22 mouse cellular contexts compared by ENCODE assay signal in genomic region chr6:147774626-147775025, GRCm38 (mm10).
DNase-seq lines count a peak whose midpoint lies in the region; ATAC-seq and TF ChIP-seq lines count a peak whose summit lies in the region.
"Had no signal": no experiment of that assay in that cellular context is flagged by ENCODE, and none has a peak within 500 bp of the region (broad histone marks: within the 10 kb centered on the region; RNA-seq: fewer than 3 reads in every experiment).

No protein-coding gene starts in this region.

- WGBS in intestine, embryonic 15.5 days = 76% methylated on average over 6 of the region's 6 CpGs
- WGBS in intestine, embryonic 16.5 days = 83% methylated on average over 6 of the region's 6 CpGs
- WGBS in limb, embryonic 11.5 days = 80% methylated on average over 6 of the region's 6 CpGs
- 77% methylated on average over 6 of the region's 6 CpGs for WGBS in limb, embryonic 10.5 days
- 63% methylated on average over 6 of the region's 6 CpGs for whole genome bisulfite sequencing in intestine, postnatal 0 days

- H3K9ac ChIP-seq in intestine, embryonic 15.5 days = no peak overlapping the region
- no peak overlapping the region for H3K9ac ChIP-seq in intestine, embryonic 16.5 days (ENCODE audit: low read depth, low read length)
- H3K9ac ChIP-seq in limb, embryonic 11.5 days (ENCODE audit: low read length) = no peak overlapping the region
- no peak overlapping the region for H3K9ac ChIP-seq in intestine, postnatal 0 days (ENCODE audit: low read depth, low read length)
- H3K9ac ChIP-seq: embryonic facial prominence, embryonic 13.5 days; embryonic facial prominence, embryonic 15.5 days; forebrain, embryonic 12.5 days had no signal

- no peak overlapping the region for H3K4me2 ChIP-seq in intestine, embryonic 15.5 days (replicated peaks)
- no peak overlapping the region for H3K4me2 ChIP-seq in intestine, embryonic 16.5 days (ENCODE audit: low read depth, low read length)
- no peak overlapping the region for H3K4me2 ChIP-seq in limb, embryonic 11.5 days (ENCODE audit: low read depth, severe bottlenecking)
- no peak overlapping the region for H3K4me2 ChIP-seq in intestine, postnatal 0 days (replicated peaks; ENCODE audit: low read depth)
- H3K4me2 ChIP-seq: embryonic facial prominence, embryonic 13.5 days; embryonic facial prominence, embryonic 15.5 days; forebrain, embryonic 12.5 days had no signal

- DNase-seq in limb, embryonic 11.5 days (ENCODE audit: low spot score) = no peak
- DNase-seq in limb, embryonic 10.5 days (ENCODE audit: low spot score) = no peak
- no peak for DNase-seq in urinary bladder, postnatal 4 days (ENCODE audit: low spot score in 2 of 2)
- DNase-seq: adrenal gland, adult 2 months; adrenal gland, postnatal 10 days; adrenal gland, postnatal 25 days; cerebellum, adult 11 months; cerebellum, adult 18-20 months; cerebellum, adult 8-10 months; cerebellum, adult 9-11 months; cerebellum, postnatal 14 days; cerebellum, postnatal 36 days; embryo, embryonic 11 days had no signal

- no peaks in the 10 kb centered on the region for H3K9me3 ChIP-seq in intestine, embryonic 15.5 days
- no peaks in the 10 kb centered on the region for H3K9me3 ChIP-seq in intestine, embryonic 16.5 days (ENCODE audit: control insufficient read depth, low read length)
- H3K9me3 ChIP-seq in limb, embryonic 11.5 days (ENCODE audit: control insufficient read depth, low read length) = no peaks in the 10 kb centered on the region
- H3K9me3 ChIP-seq in limb, embryonic 10.5 days (replicated peaks) = no peaks in the 10 kb centered on the region
- no peaks in the 10 kb centered on the region for H3K9me3 ChIP-seq in intestine, postnatal 0 days (ENCODE audit: control insufficient read depth)
- H3K9me3 ChIP-seq: embryonic facial prominence, embryonic 13.5 days; embryonic facial prominence, embryonic 15.5 days; forebrain, embryonic 10.5 days; forebrain, embryonic 12.5 days had no signal

- no peak for TF ChIP-seq CTCF in intestine, postnatal 0 days (IDR thresholded peaks at IDR 0.05; ENCODE audit: low read depth)

- H3K27ac ChIP-seq in intestine, embryonic 15.5 days = no peak overlapping the region
- no peak overlapping the region for H3K27ac ChIP-seq in intestine, embryonic 16.5 days (ENCODE audit: low read length)
- H3K27ac ChIP-seq in limb, embryonic 11.5 days (replicated peaks; ENCODE audit: low read depth, low read length) = no peak overlapping the region
- H3K27ac ChIP-seq in limb, embryonic 10.5 days = no peak overlapping the region
- no peak overlapping the region for H3K27ac ChIP-seq in intestine, postnatal 0 days (ENCODE audit: low read depth, low read length)
- H3K27ac ChIP-seq: embryonic facial prominence, embryonic 13.5 days; embryonic facial prominence, embryonic 15.5 days; forebrain, embryonic 10.5 days; forebrain, embryonic 12.5 days had no signal

- no peaks in the 10 kb centered on the region for H3K4me1 ChIP-seq in intestine, embryonic 15.5 days (replicated peaks)
- no peaks in the 10 kb centered on the region for H3K4me1 ChIP-seq in intestine, embryonic 16.5 days (ENCODE audit: control insufficient read depth, insufficient read depth, low read length)
- H3K4me1 ChIP-seq in limb, embryonic 11.5 days (ENCODE audit: control insufficient read depth, insufficient read depth, low read length) = no peaks in the 10 kb centered on the region
- no peaks in the 10 kb centered on the region for H3K4me1 ChIP-seq in limb, embryonic 10.5 days
- no peaks in the 10 kb centered on the region for H3K4me1 ChIP-seq in intestine, postnatal 0 days (replicated peaks; ENCODE audit: control insufficient read depth, insufficient read depth, low read length)
- H3K4me1 ChIP-seq: embryonic facial prominence, embryonic 15.5 days; forebrain, embryonic 10.5 days; forebrain, embryonic 12.5 days had no signal

- no peaks in the 10 kb centered on the region for H3K27me3 ChIP-seq in intestine, embryonic 15.5 days (replicated peaks)
- no peaks in the 10 kb centered on the region for H3K27me3 ChIP-seq in intestine, embryonic 16.5 days (replicated peaks; ENCODE audit: control insufficient read depth, insufficient read depth, low read length)
- H3K27me3 ChIP-seq in limb, embryonic 11.5 days (ENCODE audit: control insufficient read depth, insufficient read depth, low read length) = no peaks in the 10 kb centered on the region
- H3K27me3 ChIP-seq in limb, embryonic 10.5 days (ENCODE audit: low read depth, poor library complexity, severe bottlenecking) = no peaks in the 10 kb centered on the region
- no peaks in the 10 kb centered on the region for H3K27me3 ChIP-seq in intestine, postnatal 0 days (replicated peaks; ENCODE audit: control insufficient read depth, insufficient read depth, low read length)
- H3K27me3 ChIP-seq: embryonic facial prominence, embryonic 13.5 days; embryonic facial prominence, embryonic 15.5 days; forebrain, embryonic 12.5 days had no signal

- H3K36me3 ChIP-seq in intestine, embryonic 15.5 days = no peaks in the 10 kb centered on the region
- no peaks in the 10 kb centered on the region for H3K36me3 ChIP-seq in intestine, embryonic 16.5 days (ENCODE audit: control insufficient read depth, insufficient read depth, low read length)
- H3K36me3 ChIP-seq in limb, embryonic 11.5 days (ENCODE audit: control insufficient read depth, insufficient read depth, low read length) = no peaks in the 10 kb centered on the region
- H3K36me3 ChIP-seq in limb, embryonic 10.5 days = no peaks in the 10 kb centered on the region
- no peaks in the 10 kb centered on the region for H3K36me3 ChIP-seq in intestine, postnatal 0 days (ENCODE audit: control insufficient read depth, insufficient read depth)
- H3K36me3 ChIP-seq: embryonic facial prominence, embryonic 13.5 days; embryonic facial prominence, embryonic 15.5 days; forebrain, embryonic 10.5 days; forebrain, embryonic 12.5 days had no signal

- ATAC-seq in intestine, embryonic 15.5 days = 0 out of 2 replicates have a peak, but pooled peaks have one; percentile 15
- ATAC-seq in intestine, embryonic 16.5 days = no peak
- ATAC-seq in limb, embryonic 11.5 days (ENCODE audit: insufficient number of reproducible peaks, low FRiP score, low TSS enrichment, low read depth) = peak; percentile 51; the same call in 1 of the 2 replicates
- ATAC-seq in intestine, postnatal 0 days = 0 out of 2 replicates have a peak, but pooled peaks have one; percentile 19
- ATAC-seq: forebrain, embryonic 14.5 days had no signal

- H3K4me3 ChIP-seq in intestine, embryonic 15.5 days (replicated peaks) = no peak overlapping the region
- H3K4me3 ChIP-seq in intestine, embryonic 16.5 days (ENCODE audit: low read length) = no peak overlapping the region
- no peak overlapping the region for H3K4me3 ChIP-seq in limb, embryonic 11.5 days (ENCODE audit: low read depth, low read length)
- H3K4me3 ChIP-seq in limb, embryonic 10.5 days = no peak overlapping the region
- H3K4me3 ChIP-seq in intestine, postnatal 0 days (ENCODE audit: low read depth, low read length) = no peak overlapping the region
- H3K4me3 ChIP-seq: embryonic facial prominence, embryonic 13.5 days; embryonic facial prominence, embryonic 15.5 days; erythroblast, embryonic 14.5 days; forebrain, embryonic 10.5 days; forebrain, embryonic 12.5 days had no signal
